Mouse (Mus musculus): ENCODE data around the gene Hist1h2bg.
"Not testable (repeated sequence)": the region's sequence is repeated elsewhere in the genome, so short reads cannot be mapped to it uniquely, and the experiment has no call there.

Hist1h2bg gene

GRCm38 (mm10) chr13:23539821-23540220 is 31.4 kb upstream of the Hist1h2bg start:
- DNase-seq (ENCODE audit: low spot score) = not testable (repeated sequence)

DNA sequence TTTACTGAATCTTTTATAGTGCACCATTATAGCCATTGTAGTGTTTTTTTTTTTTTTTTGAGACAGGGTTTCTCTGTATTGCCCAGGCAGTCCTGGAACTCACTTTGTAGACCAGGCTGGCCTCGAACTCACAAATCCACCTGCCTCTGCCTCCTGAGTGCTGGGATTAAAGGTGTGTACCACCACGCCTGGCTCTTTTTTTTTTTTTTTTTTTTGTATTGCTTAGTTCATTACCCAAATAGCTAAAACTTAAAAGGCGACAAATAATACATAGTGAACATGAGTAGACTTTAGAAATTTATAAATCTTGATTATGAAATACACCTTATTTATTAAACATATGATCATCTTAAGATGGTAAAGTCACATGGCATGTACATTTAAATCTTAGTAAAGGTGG is 29.7 kb upstream of the Hist1h2bg start:
- no peak for DNase-seq (ENCODE audit: low spot score)

- DNase-seq (ENCODE audit: low spot score) = not testable (repeated sequence)
These were observed 28.8 kb upstream of the Hist1h2bg start for GRCm38 (mm10) chr13:23542225-23542980.

DNA sequence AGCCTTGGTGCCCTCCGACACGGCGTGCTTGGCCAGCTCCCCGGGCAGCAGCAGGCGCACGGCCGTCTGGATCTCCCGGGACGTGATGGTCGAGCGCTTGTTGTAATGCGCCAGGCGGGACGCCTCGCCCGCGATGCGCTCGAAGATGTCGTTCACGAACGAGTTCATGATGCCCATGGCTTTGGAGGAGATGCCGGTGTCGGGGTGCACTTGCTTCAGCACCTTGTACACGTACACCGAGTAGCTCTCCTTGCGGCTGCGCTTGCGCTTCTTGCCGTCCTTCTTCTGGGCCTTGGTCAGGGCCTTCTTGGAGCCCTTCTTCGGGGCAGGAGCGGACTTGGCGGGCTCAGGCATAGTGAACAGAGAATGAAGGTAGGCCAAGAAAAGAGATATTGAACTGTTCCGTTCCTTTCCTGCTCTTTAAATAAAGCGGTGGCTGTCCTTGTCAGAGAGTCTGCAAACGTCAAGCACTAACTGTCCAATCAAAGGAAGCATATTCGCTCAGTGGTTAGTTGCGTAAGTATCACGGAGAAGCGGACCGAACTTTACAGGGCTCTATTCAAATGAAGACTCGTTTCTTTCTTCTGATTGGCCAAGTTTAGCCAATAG is 28.1 kb upstream of the Hist1h2bg start, which contains the start of gene Hist1h2bh:
TSS of gene Hist1h2bh (minus strand) at position 394 of the 609 bp plus-strand sequence.
- peak; percentile 66 for DNase-seq (ENCODE audit: low spot score)

DNA sequence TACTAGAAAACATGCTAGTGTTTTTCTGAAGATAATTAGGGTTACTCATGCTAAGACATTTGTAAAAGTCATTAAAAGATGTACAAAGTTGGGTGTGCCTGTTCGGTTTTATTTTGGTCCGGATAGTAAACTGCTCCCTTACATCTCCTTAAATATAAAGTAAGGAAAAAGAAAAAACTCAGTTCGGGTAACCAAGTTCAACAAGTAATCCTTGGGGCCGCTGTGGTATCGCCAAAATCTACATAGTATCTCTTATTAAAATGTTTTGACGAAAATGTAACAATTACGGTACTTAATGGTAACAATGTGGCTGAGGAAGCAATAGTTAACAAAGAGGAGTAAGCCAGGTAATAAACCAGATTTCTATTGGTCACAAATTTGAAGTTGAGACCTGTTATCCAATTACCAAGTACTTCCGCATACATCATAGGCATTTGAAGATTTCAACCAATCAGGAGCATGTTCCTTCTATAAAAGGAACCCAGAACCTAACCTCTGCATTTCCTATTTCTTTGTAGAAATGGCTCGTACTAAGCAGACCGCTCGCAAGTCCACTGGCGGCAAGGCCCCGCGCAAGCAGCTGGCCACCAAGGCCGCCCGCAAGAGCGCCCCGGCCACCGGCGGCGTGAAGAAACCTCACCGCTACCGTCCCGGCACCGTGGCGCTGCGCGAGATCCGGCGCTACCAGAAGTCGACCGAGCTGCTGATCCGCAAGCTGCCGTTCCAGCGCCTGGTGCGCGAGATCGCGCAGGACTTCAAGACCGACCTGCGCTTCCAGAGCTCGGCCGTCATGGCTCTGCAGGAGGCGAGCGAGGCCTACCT is 27.0 kb upstream of the Hist1h2bg start, which contains the start of gene Hist1h3f:
TSS of gene Hist1h3f (plus strand) at position 88 of the 822 bp plus-strand sequence.
- DNase-seq (ENCODE audit: low spot score) = peak; percentile 69

DNA sequence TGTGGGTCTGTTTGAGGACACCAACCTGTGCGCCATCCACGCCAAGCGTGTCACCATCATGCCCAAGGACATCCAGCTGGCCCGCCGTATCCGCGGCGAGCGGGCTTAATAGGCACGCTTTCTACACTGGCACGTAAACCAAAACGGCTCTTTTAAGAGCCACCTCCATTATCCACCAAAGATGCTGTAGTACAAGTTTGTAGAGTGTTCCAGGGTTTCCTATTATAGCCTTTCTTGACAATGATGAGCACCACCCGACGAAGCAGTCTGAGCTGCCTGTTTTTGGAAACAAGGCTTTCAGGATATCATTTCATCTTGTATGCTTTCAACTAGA is 26.4 kb upstream of the Hist1h2bg start:
- DNase-seq (ENCODE audit: low spot score) = not testable (repeated sequence)

DNA sequence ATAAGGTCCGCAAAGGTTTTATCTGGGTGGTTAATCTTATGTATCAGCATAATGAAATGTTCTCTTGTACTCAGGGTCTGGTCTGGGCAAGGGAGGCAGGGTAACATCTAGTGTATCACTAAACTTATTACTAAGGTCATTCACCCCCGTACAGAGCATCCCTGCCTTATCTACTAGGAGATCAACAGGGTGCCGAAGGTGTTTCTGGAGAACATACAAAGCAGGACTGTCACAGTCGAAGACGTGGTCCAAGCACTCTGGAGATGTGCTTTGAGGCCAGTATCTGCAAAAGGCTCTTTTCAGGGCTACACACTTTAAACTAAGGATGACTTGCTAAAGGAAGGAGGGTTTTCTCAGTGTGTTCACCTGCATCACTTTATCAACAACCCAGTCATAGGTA is 24.5 kb upstream of the Hist1h2bg start:
- DNase-seq (ENCODE audit: low spot score) = no peak

DNA sequence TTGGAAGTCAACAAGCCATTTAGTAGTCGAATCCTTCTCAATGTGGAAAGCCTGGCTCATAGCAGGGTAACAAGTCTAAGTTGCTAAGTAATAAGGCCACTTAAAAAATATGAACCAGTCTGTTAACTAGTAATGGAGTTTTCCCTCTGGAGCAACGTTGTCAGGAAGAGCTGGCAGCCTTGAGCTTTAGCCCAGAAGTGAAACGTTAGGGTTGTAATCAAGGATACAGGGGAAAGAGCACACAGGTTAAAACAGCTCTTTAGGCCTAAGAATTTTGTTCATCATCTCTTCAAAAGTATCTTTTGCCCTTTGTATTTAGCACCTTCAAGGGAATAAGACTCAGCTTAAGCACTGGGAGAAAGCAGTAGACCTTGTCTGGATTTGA is 20.4 kb upstream of the Hist1h2bg start:
- DNase-seq (ENCODE audit: low spot score) = no peak

DNA sequence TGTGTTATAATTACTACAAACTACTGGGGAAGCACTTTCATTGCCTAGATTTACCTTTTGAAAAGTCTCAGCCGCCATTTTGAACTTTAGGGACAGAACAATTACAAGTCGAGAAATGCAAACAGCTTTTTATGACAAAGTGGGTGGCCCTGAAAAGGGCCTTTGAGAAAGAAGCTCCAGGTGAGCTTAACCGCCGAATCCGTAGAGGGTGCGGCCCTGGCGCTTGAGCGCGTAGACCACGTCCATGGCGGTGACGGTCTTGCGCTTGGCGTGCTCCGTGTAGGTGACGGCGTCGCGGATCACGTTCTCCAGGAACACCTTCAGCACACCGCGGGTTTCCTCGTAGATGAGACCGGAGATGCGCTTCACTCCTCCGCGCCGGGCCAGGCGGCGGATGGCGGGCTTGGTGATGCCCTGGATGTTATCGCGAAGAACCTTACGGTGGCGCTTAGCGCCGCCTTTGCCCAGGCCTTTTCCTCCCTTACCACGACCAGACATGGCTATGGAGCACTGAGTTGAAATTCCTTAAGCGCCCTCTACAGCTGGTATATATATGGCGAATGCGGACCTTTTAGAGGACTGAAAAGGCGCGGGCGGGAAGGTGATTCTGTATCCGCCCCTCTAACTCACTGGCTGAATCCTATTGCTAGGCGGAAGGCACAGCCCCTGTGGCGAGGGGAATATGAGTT is 19.9 kb upstream of the Hist1h2bg start, which contains the start of gene Hist1h4f:
TSS of gene Hist1h4f (minus strand) at position 503 of the 689 bp plus-strand sequence.
- DNase-seq (ENCODE audit: low spot score) = peak; percentile 80

- DNase-seq (ENCODE audit: low spot score) = no peak
These were observed 19.0 kb upstream of the Hist1h2bg start for GRCm38 (mm10) chr13:23551931-23552914.

DNA sequence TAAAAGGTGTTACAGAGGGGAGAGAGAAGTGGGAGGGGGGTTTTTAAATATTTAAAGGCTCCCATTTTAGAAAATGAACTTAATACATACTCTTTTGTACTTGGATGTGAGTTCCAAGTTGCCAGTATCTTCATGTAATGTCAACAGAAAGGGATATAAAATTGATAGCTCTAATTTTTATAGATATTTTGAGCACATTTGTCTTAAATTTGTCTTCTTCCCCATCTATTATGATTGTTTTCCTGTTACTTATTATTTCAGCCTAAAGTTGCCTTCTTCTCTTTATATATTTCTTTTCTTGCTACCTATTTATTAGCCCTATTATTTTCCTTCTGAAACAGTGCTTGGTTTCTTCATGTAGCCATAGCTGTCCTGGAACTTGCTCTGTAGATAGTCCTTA is 18.2 kb upstream of the Hist1h2bg start, which contains the start of gene Hist1h1d:
TSS of gene Hist1h1d (plus strand) at position 301 of the 400 bp plus-strand sequence.
- DNase-seq (ENCODE audit: low spot score) = no peak

GRCm38 (mm10) chr13:23554393-23554792 is 16.8 kb upstream of the Hist1h2bg start:
- no peak for DNase-seq (ENCODE audit: low spot score)

DNA sequence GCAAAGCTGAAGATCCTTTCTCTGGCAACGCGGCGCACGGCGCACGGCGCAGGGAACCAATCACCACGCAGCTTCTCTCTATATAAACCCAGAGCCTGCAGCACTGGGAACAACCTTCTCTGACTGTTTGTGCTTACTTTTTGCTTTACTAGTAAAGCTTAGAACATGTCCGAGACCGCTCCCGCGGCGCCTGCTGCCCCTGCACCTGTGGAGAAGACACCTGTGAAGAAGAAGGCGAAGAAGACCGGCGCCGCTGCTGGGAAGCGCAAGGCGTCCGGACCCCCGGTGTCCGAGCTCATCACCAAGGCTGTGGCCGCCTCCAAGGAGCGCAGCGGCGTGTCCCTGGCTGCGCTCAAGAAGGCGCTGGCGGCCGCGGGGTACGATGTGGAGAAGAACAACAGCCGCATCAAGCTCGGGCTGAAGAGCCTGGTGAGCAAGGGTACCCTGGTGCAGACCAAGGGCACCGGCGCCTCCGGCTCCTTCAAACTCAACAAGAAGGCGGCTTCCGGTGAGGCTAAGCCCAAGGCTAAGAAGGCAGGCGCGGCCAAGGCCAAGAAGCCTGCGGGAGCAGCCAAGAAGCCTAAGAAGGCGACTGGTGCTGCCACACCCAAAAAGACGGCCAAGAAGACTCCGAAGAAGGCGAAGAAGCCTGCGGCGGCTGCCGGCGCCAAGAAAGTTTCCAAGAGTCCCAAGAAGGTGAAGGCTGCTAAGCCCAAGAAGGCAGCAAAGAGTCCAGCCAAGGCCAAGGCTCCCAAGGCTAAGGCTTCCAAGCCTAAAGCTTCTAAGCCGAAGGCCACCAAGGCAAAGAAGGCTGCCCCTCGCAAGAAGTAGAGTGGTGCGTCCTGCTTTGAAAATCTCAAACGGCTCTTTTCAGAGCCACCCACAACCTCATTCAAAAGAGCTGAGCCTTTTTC is 16.0 kb upstream of the Hist1h2bg start:
- DNase-seq (ENCODE audit: low spot score) = peak; percentile 80

- DNase-seq (ENCODE audit: low spot score) = peak; percentile 47
These were observed 15.3 kb upstream of the Hist1h2bg start for GRCm38 (mm10) chr13:23555839-23556416.

GRCm38 (mm10) chr13:23556906-23557305 is 14.3 kb upstream of the Hist1h2bg start:
- DNase-seq (ENCODE audit: low spot score) = no peak

- not testable (repeated sequence) for DNase-seq (ENCODE audit: low spot score)
These were observed 10.5 kb upstream of the Hist1h2bg start for GRCm38 (mm10) chr13:23560699-23561098.

DNA sequence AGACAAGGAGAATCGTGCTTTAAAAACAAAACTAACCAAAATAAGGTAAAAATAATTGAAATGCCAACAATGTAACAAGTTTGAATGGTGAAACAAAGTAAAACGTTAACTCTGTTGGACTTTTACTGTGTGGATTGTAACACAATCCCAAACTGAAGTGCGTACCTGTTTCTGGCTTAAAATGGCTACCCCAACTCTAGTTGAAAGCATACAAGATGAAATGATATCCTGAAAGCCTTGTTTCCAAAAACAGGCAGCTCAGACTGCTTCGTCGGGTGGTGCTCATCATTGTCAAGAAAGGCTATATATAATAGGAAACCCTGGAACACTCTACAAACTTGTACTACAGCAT is 9.7 kb upstream of the Hist1h2bg start:
- DNase-seq (ENCODE audit: low spot score) = not testable (repeated sequence)

DNA sequence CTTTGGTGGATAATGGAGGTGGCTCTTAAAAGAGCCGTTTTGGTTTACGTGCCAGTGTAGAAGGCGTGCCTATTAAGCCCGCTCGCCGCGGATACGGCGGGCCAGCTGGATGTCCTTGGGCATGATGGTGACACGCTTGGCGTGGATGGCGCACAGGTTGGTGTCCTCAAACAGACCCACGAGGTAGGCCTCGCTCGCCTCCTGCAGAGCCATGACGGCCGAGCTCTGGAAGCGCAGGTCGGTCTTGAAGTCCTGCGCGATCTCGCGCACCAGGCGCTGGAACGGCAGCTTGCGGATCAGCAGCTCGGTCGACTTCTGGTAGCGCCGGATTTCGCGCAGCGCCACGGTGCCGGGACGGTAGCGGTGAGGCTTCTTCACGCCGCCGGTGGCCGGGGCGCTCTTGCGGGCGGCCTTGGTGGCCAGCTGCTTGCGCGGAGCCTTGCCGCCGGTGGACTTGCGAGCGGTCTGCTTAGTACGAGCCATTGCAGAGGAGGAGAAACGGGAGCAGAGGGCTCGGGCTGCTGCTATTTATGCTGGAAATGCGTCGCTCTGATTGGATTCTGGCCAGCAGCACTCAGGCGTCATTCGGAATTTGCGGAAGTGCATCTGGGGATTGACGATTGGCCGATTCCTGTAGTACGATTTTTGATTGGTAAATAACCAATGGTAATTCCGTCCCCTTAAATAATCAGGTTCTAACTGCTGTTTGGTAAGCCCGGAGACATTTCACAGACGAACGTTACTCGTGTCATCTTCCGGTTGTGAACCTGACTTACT is 9.1 kb upstream of the Hist1h2bg start, which contains the start of gene Hist1h3e:
TSS of gene Hist1h3e (minus strand) at position 487 of the 777 bp plus-strand sequence.
- DNase-seq (ENCODE audit: low spot score) = peak; percentile 91

All from ovary, postnatal 36 days (tissue).